Mouse (Mus musculus): ENCODE measurements at regions not wholly inside any gene's neighbourhood (a gene's known extent, or its start where the extent isn't known, plus 50 kb on each side); places are given as distances from the start of the nearest gene placed in this dataset.

DNA sequence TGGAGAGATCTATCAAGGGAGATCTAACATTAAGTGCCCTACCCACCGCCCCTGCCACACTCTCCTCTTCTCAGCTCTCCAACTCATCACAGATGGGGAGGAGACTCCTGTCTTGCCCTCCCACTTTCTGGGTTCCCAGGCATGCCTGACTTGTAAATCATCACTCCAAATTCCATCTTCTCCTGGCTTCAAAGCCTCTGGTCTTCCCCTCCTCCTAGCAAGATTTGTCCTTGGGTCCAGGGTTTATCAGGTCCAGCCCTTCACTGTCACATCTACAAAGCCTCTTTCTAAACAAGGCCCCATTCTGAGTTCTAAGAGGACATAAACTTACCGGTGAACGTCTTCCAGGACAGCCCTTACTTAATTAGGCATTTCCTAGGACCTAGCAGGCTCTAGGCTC lies 73.3 kb upstream of the Col5a1 start:
- Histone ChIP-seq H3K9ac (ENCODE audit: low read length) (no peak overlapping the region; the same call in 1 of the 2 replicates), H3K4me3 (ENCODE audit: low read depth, low read length) (no peak overlapping the region), H3K27ac (ENCODE audit: low read depth, low read length) (no peak overlapping the region), H3K4me2 (no peak overlapping the region), H3K9me3 (ENCODE audit: control insufficient read depth, low read length) (peaks cover 2% of the 10 kb centered on the region; the same call in 1 of the 2 replicates), H3K4me1 (ENCODE audit: control insufficient read depth, insufficient read depth, low read length) (no peaks in the 10 kb centered on the region), H3K36me3 (ENCODE audit: control insufficient read depth, insufficient read depth, low read length) (no peaks in the 10 kb centered on the region), H3K27me3 (ENCODE audit: control insufficient read depth, insufficient read depth, low read length) (no peaks in the 10 kb centered on the region)
- ATAC-seq (ENCODE audit: low FRiP score) (no peak), DNase-seq (ENCODE audit: low spot score, missing footprints) (no peak)
- 75% methylated on average over 3 of the region's 3 CpGs for WGBS

DNA sequence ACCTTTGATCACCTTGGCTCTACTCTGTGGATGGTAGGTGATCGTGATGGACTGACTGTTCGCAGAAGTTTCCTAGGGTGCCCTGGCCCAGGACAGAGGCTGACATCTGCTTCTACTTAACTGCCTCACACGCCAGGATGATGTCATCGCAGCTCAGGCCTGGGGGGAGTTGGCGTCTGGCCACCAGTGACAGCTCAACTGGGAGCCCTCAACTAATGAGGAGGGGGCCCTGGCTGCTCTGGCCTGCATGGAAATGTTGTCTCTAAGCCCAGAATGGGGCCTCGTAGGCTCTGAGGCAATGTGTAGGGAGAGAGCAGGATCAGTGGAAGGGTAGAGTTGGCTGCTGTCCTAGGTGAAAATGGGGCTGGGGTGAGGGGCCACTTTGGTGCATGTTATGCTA lies 72.9 kb upstream of the Col5a1 start:
- Histone ChIP-seq H3K4me1 (ENCODE audit: control insufficient read depth, insufficient read depth, low read length) (no peaks in the 10 kb centered on the region), H3K27me3 (ENCODE audit: control insufficient read depth, insufficient read depth, low read length) (no peaks in the 10 kb centered on the region), H3K36me3 (ENCODE audit: control insufficient read depth, insufficient read depth, low read length) (no peaks in the 10 kb centered on the region), H3K9me3 (ENCODE audit: control insufficient read depth, low read length) (peaks cover 2% of the 10 kb centered on the region; the same call in 1 of the 2 replicates), H3K4me2 (no peak overlapping the region), H3K9ac (ENCODE audit: low read length) (no peak overlapping the region), H3K27ac (ENCODE audit: low read depth, low read length) (no peak overlapping the region), H3K4me3 (ENCODE audit: low read depth, low read length) (no peak overlapping the region)
- WGBS: 80% methylated on average over 6 of the region's 6 CpGs
- no peak for ATAC-seq (ENCODE audit: low FRiP score)
- no peak for DNase-seq (ENCODE audit: low spot score, missing footprints)

GRCm38 (mm10) chr2:27818656-27819055 lies 67.6 kb upstream of the Col5a1 start:
- Histone ChIP-seq H3K4me2 (no peak overlapping the region), H3K9ac (ENCODE audit: low read length) (no peak overlapping the region; the same call in 1 of the 2 replicates), H3K4me1 (ENCODE audit: control insufficient read depth, insufficient read depth, low read length) (no peaks in the 10 kb centered on the region), H3K9me3 (ENCODE audit: control insufficient read depth, low read length) (peaks cover 2% of the 10 kb centered on the region; the same call in 1 of the 2 replicates), H3K27me3 (ENCODE audit: control insufficient read depth, insufficient read depth, low read length) (no peaks in the 10 kb centered on the region), H3K27ac (ENCODE audit: low read depth, low read length) (no peak overlapping the region), H3K4me3 (ENCODE audit: low read depth, low read length) (no peak overlapping the region), H3K36me3 (ENCODE audit: control insufficient read depth, insufficient read depth, low read length) (no peaks in the 10 kb centered on the region)
- no peak for DNase-seq (ENCODE audit: low spot score, missing footprints)
- 58% methylated on average over 4 of the region's 4 CpGs for WGBS
- no peak for ATAC-seq (ENCODE audit: low FRiP score)

DNA sequence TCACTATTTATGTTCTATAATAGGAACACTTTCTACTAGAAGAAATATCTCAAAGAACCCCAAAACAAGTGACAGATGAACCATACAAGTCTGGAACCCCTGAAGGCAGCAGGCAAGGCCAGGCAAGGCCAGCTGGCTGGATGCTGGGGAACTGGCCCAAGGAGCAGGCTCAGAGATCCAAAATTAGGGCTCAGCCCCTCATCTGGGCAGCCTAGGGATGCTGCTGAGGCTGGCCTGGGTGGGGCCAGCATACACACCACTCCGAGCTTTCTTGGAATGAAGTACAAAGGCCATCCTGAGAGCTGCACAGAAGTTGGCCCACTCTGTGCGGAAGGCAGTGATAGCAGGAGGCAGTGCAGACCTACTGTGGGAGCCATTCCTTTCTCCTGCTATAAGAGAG lies 59.4 kb upstream of the Col5a1 start:
- Histone ChIP-seq H3K4me2 (no peak overlapping the region), H3K9me3 (ENCODE audit: control insufficient read depth, low read length) (no peaks in the 10 kb centered on the region), H3K36me3 (ENCODE audit: control insufficient read depth, insufficient read depth, low read length) (no peaks in the 10 kb centered on the region), H3K27me3 (ENCODE audit: control insufficient read depth, insufficient read depth, low read length) (no peaks in the 10 kb centered on the region), H3K9ac (ENCODE audit: low read length) (no peak overlapping the region), H3K4me3 (ENCODE audit: low read depth, low read length) (no peak overlapping the region), H3K4me1 (ENCODE audit: control insufficient read depth, insufficient read depth, low read length) (no peaks in the 10 kb centered on the region), H3K27ac (ENCODE audit: low read depth, low read length) (no peak overlapping the region)
- ATAC-seq (ENCODE audit: low FRiP score) (no peak), DNase-seq (ENCODE audit: low spot score, missing footprints) (no peak)
- 77% methylated on average over 2 of the region's 2 CpGs for WGBS

- no peak overlapping the region for H3K4me3 ChIP-seq (ENCODE audit: low read depth, low read length)
- no peaks in the 10 kb centered on the region for H3K36me3 ChIP-seq (ENCODE audit: control insufficient read depth, insufficient read depth, low read length)
- H3K9ac ChIP-seq (ENCODE audit: low read length): no peak overlapping the region
- no peak overlapping the region for H3K27ac ChIP-seq (ENCODE audit: low read depth, low read length)
- no peaks in the 10 kb centered on the region for H3K9me3 ChIP-seq (ENCODE audit: control insufficient read depth, low read length)
- 81% methylated on average over 5 of the region's 5 CpGs for WGBS
- no peaks in the 10 kb centered on the region for H3K4me1 ChIP-seq (ENCODE audit: control insufficient read depth, insufficient read depth, low read length)
- ATAC-seq (ENCODE audit: low FRiP score) (no peak), DNase-seq (ENCODE audit: low spot score, missing footprints) (no peak)
- H3K4me2 ChIP-seq: no peak overlapping the region
- H3K27me3 ChIP-seq (ENCODE audit: control insufficient read depth, insufficient read depth, low read length): no peaks in the 10 kb centered on the region
These were observed 58.6 kb upstream of the Col5a1 start for GRCm38 (mm10) chr2:27827582-27827981.

- Histone ChIP-seq H3K4me1 (ENCODE audit: control insufficient read depth, insufficient read depth, low read length) (no peaks in the 10 kb centered on the region), H3K27ac (ENCODE audit: low read depth, low read length) (no peak overlapping the region), H3K4me2 (no peak overlapping the region), H3K36me3 (ENCODE audit: control insufficient read depth, insufficient read depth, low read length) (no peaks in the 10 kb centered on the region), H3K9me3 (ENCODE audit: control insufficient read depth, low read length) (no peaks in the 10 kb centered on the region), H3K9ac (ENCODE audit: low read length) (no peak overlapping the region), H3K4me3 (ENCODE audit: low read depth, low read length) (no peak overlapping the region), H3K27me3 (ENCODE audit: control insufficient read depth, insufficient read depth, low read length) (no peaks in the 10 kb centered on the region)
- WGBS: 81% methylated on average over 6 of the region's 6 CpGs
- DNase-seq (ENCODE audit: low spot score, missing footprints) (no peak), ATAC-seq (ENCODE audit: low FRiP score) (no peak)
These were observed 58.0 kb upstream of the Col5a1 start for GRCm38 (mm10) chr2:27828237-27828636.

DNA sequence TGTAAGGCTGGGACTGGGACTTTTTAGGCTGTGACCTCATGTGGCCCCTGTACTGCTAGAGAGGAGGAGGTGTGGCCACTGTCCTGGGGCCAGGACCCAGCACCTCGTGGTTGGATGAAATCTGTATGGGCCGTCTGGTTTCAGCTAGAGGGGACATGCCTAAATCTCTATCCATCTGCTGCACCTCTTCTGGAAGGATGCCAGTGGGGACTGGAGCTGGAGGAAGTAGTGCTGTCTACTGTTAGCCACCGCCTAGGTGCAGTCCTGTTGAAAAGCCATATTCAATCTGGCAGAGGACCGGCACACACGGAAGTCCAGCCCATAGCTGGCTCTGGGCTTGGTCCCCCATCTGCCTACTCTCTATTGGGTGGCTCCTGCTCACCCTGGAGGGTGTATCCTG lies 56.7 kb upstream of the Col5a1 start:
- no peaks in the 10 kb centered on the region for H3K9me3 ChIP-seq (ENCODE audit: control insufficient read depth, low read length)
- H3K36me3 ChIP-seq (ENCODE audit: control insufficient read depth, insufficient read depth, low read length): no peaks in the 10 kb centered on the region
- H3K27ac ChIP-seq (ENCODE audit: low read depth, low read length): no peak overlapping the region
- H3K9ac ChIP-seq (ENCODE audit: low read length): no peak overlapping the region
- H3K4me3 ChIP-seq (ENCODE audit: low read depth, low read length): no peak overlapping the region
- H3K4me1 ChIP-seq (ENCODE audit: control insufficient read depth, insufficient read depth, low read length): no peaks in the 10 kb centered on the region
- no peak overlapping the region for H3K4me2 ChIP-seq
- no peak for DNase-seq (ENCODE audit: low spot score, missing footprints)
- no peaks in the 10 kb centered on the region for H3K27me3 ChIP-seq (ENCODE audit: control insufficient read depth, insufficient read depth, low read length)
- ATAC-seq (ENCODE audit: low FRiP score): no peak
- WGBS: 73% methylated on average over 5 of the region's 5 CpGs

DNA sequence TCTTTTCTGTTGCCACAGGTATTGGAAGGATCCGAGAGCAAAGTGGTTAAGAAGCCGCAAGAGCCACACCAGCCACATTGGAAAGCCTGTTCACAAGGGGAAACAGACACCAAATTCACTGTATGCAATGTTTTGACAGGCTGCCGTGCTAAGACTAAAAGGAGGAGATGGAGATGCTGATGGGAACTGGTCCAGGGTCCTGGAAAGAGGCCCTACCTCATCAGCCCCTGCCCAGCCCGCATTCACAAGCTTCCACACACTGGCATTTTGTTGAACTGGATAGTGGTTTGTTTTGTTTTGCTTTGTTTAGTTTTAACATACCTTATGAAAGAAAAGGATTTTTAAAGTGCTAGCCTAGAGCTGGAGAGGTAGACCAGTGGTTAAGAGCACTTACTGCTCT lies 51.3 kb upstream of the Col5a1 start:
- ATAC-seq (ENCODE audit: low FRiP score) (no peak), DNase-seq (ENCODE audit: low spot score, missing footprints) (no peak)
- Histone ChIP-seq H3K4me2 (no peak overlapping the region), H3K27me3 (ENCODE audit: control insufficient read depth, insufficient read depth, low read length) (no peaks in the 10 kb centered on the region), H3K27ac (ENCODE audit: low read depth, low read length) (no peak overlapping the region), H3K9ac (ENCODE audit: low read length) (no peak overlapping the region), H3K36me3 (ENCODE audit: control insufficient read depth, insufficient read depth, low read length) (no peaks in the 10 kb centered on the region), H3K4me1 (ENCODE audit: control insufficient read depth, insufficient read depth, low read length) (peaks cover 12% of the 10 kb centered on the region), H3K4me3 (ENCODE audit: low read depth, low read length) (no peak overlapping the region), H3K9me3 (ENCODE audit: control insufficient read depth, low read length) (no peaks in the 10 kb centered on the region)
- 93% methylated on average over 4 of the region's 4 CpGs for WGBS

- H3K4me2 ChIP-seq: no peak overlapping the region
- peak; percentile 84 for DNase-seq (ENCODE audit: low spot score, missing footprints)
These were observed 50.3 kb upstream of the Col5a1 start for GRCm38 (mm10) chr2:27835758-27836460.

More at GRCm38 (mm10) chr2:27835758-27836460, 50.3 kb upstream of the Col5a1 start:
- ATAC-seq (ENCODE audit: low FRiP score): 0 out of 2 replicates have a peak, but pooled peaks have one; percentile 44
- Histone ChIP-seq H3K9ac (ENCODE audit: low read length) (no peak overlapping the region), H3K27me3 (ENCODE audit: control insufficient read depth, insufficient read depth, low read length) (no peaks in the 10 kb centered on the region), H3K9me3 (ENCODE audit: control insufficient read depth, low read length) (no peaks in the 10 kb centered on the region), H3K4me3 (ENCODE audit: low read depth, low read length) (no peak overlapping the region), H3K27ac (ENCODE audit: low read depth, low read length) (no peak overlapping the region), H3K36me3 (ENCODE audit: control insufficient read depth, insufficient read depth, low read length) (no peaks in the 10 kb centered on the region), H3K4me1 (ENCODE audit: control insufficient read depth, insufficient read depth, low read length) (peaks cover 12% of the 10 kb centered on the region)
- 44% methylated on average over 10 of the region's 10 CpGs for WGBS
